Comparison of ENCODE assay signal across 9 mouse cellular contexts in the genomic region with DNA sequence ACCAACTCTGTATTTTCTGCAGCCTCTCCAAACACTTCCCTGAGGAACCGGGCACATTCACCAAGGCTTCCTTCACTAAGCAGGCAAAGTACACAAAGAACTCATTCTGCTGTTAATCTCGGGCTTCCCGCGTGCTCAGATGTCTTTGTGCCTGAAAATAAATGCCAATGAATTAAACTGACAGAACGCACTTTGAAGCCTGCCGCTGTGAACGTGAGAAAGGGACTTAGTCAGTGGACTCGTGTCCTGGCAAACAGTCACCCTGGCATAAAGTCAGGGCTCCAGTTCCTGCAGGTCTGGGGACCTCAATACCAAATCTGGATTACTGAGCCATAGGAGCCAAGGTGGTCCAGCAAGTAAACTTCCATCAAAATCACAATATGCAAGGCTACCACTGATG. TPM values are rescaled to one million over a fixed set of nuclear protein-coding genes. Genes with fewer than 3 reads are reported as not detected.
A peak's percentile ranks its signal among the peaks of the same experiment; 100 is the strongest.
DNase-seq lines count a peak whose midpoint lies in the region; ATAC-seq lines count a peak whose summit lies in the region.
"Had no signal": no experiment of that assay in that cellular context is flagged by ENCODE, and none has a peak within 500 bp of the region (broad histone marks: within the 10 kb centered on the region; RNA-seq: fewer than 3 reads in every experiment).

No protein-coding gene starts in this region.

- H3K4me2 ChIP-seq in hindbrain, embryonic 12.5 days (replicated peaks), result peak overlapping the region; percentile 93
- peak overlapping the region; percentile 93 for H3K4me2 ChIP-seq in lung, embryonic 15.5 days
- H3K4me2 ChIP-seq in stomach, embryonic 14.5 days (replicated peaks; ENCODE audit: low read depth, low read length), result peak overlapping the region; percentile 72; the same call in 1 of the 2 replicates

- peaks cover 12% of the 10 kb centered on the region; the same call in 1 of the 2 replicates for H3K4me1 ChIP-seq in hindbrain, embryonic 12.5 days
- peaks cover 18% of the 10 kb centered on the region for H3K4me1 ChIP-seq in lung, embryonic 15.5 days
- 0 out of 2 replicates have a peak, but pooled peaks cover 3% of the 10 kb centered on the region for H3K4me1 ChIP-seq in stomach, embryonic 14.5 days (ENCODE audit: control insufficient read depth, insufficient read depth, low read length)

- H3K9me3 ChIP-seq in hindbrain, embryonic 12.5 days (replicated peaks), result no peaks in the 10 kb centered on the region
- H3K9me3 ChIP-seq in lung, embryonic 15.5 days, result no peaks in the 10 kb centered on the region
- no peaks in the 10 kb centered on the region for H3K9me3 ChIP-seq in stomach, embryonic 14.5 days (ENCODE audit: control insufficient read depth, low read depth, low read length)

- no peak overlapping the region for H3K4me3 ChIP-seq in hindbrain, embryonic 12.5 days
- no peak overlapping the region for H3K4me3 ChIP-seq in lung, embryonic 15.5 days
- no peak overlapping the region for H3K4me3 ChIP-seq in stomach, embryonic 14.5 days (ENCODE audit: low read depth, low read length)

- ATAC-seq in hindbrain, embryonic 12.5 days (ENCODE audit: low FRiP score), result no peak; the same call in 1 of the 2 replicates
- no peak; the same call in 1 of the 2 replicates for ATAC-seq in lung, embryonic 15.5 days (ENCODE audit: borderline replicate concordance, extremely low read depth, low FRiP score, low TSS enrichment)
- ATAC-seq in stomach, embryonic 14.5 days (ENCODE audit: insufficient number of reproducible peaks, insufficient read depth, low FRiP score, low read depth), result peak; percentile 53
- ATAC-seq: Patski had no signal

- 2% methylated on average over 8 of the region's 8 CpGs for WGBS in hindbrain, embryonic 12.5 days
- WGBS in lung, embryonic 15.5 days, result 4% methylated on average over 8 of the region's 8 CpGs
- WGBS in stomach, embryonic 14.5 days, result 19% methylated on average over 8 of the region's 8 CpGs

- intact Hi-C loops in left cerebral cortex, postnatal 14 days (cut with DNase I), result no loop called here
- intact Hi-C loops in left cerebral cortex, postnatal 10 days (cut with DNase I), result no loop called here

- H3K27me3 ChIP-seq in hindbrain, embryonic 12.5 days, result 0 out of 2 replicates have a peak, but pooled peaks cover 9% of the 10 kb centered on the region
- H3K27me3 ChIP-seq in lung, embryonic 15.5 days, result no peaks in the 10 kb centered on the region
- H3K27me3 ChIP-seq in stomach, embryonic 14.5 days (ENCODE audit: control insufficient read depth, insufficient read depth, low read length), result no peaks in the 10 kb centered on the region

- H3K9ac ChIP-seq in hindbrain, embryonic 12.5 days, result no peak overlapping the region
- no peak overlapping the region for H3K9ac ChIP-seq in lung, embryonic 15.5 days
- H3K9ac ChIP-seq in stomach, embryonic 14.5 days (replicated peaks; ENCODE audit: low read depth, low read length), result no peak overlapping the region

- DNase-seq in left cerebral cortex, postnatal 14 days (ENCODE audit: low spot score in 2 of 2), result peak; percentile 4 to 9
- no peak for DNase-seq in left cerebral cortex, postnatal 10 days (ENCODE audit: extremely low spot score in 1 of 2, low spot score in 2 of 2)
- DNase-seq in embryo, embryonic 11.5 days (ENCODE audit: low read depth, low spot score), result peak; percentile 14
- no peak for DNase-seq in cerebellum, adult 11-12 months
- no peak for DNase-seq in spleen, postnatal 10 days (ENCODE audit: low spot score in 2 of 2)

- H3K36me3 ChIP-seq in hindbrain, embryonic 12.5 days, result no peaks in the 10 kb centered on the region
- no peaks in the 10 kb centered on the region for H3K36me3 ChIP-seq in lung, embryonic 15.5 days
- H3K36me3 ChIP-seq in stomach, embryonic 14.5 days (ENCODE audit: control insufficient read depth, insufficient read depth, low read length), result no peaks in the 10 kb centered on the region

- H3K27ac ChIP-seq in hindbrain, embryonic 12.5 days, result no peak overlapping the region
- H3K27ac ChIP-seq in lung, embryonic 15.5 days, result no peak overlapping the region
- 0 out of 2 replicates have a peak overlapping the region, but pooled peaks have one; percentile 13 for H3K27ac ChIP-seq in stomach, embryonic 14.5 days (ENCODE audit: low read length)

RNA-seq across cellular contexts. Expression of gene Hpgd, which starts 0.9 kb away (rescaled TPM):
- total RNA-seq in left cerebral cortex, postnatal 14 days (2021), result 1 to 10 TPM; 2.9 to 3.6 TPM
- 1 to 10 TPM; 3.0 to 3.6 TPM for total RNA-seq in left cerebral cortex, postnatal 10 days (2021)
- 22.7 and 23.5 TPM in 2 replicates for polyA plus RNA-seq in hindbrain, embryonic 12.5 days (2016; fragmentation: Nextera tagmentation; extraction: Ambion mirVana)
- polyA plus RNA-seq in lung, embryonic 15.5 days (2015; fragmentation: Nextera tagmentation; extraction: Ambion mirVana), result 20.2 and 27.3 TPM in 2 replicates
- polyA plus RNA-seq in stomach, embryonic 14.5 days (2014; fragmentation: Nextera tagmentation; extraction: Ambion mirVana), result 57.4 and 62.8 TPM in 2 replicates

Comparison
In these comparisons a context has a peak if more than half of its experiments do, and no peak if none do; other contexts are left out.
1. DNase-seq: peak in left cerebral cortex, postnatal 14 days (2 of 2) and embryo, embryonic 11.5 days (single experiment); none in left cerebral cortex, postnatal 10 days (0 of 2), cerebellum, adult 11-12 months (single experiment) and spleen, postnatal 10 days (0 of 2).
2. Peak in every context shown above with its lines, with median percentiles within 50 percentile points of each other: H3K4me2 ChIP-seq.